Mouse (Mus musculus) heart, embryonic 11.5 days (tissue): ENCODE data around the gene Wfdc2. TPM values are rescaled to one million over a fixed set of nuclear protein-coding genes. Genes with fewer than 3 reads are reported as not detected.

Experiments
- polyA plus RNA-seq: library from polyadenylated mRNA; unstranded; fragments of >200 nt; fragmentation: Nextera tagmentation; extraction: Ambion mirVana; gene quantifications from 2 replicates; pipeline ENCODE4 v1.2.1, GENCODE M21; 2014

The Wfdc2 gene
- polyA plus RNA-seq, 1 experiment from 2014 or later = 10.3 TPM

Other genes with a start within 250 kb of the Wfdc2 start
- gene Svs6, start 245.7 kb upstream of the Wfdc2 start, polyA plus RNA-seq = not detected in 2 replicates
- gene Svs5, start 229.7 kb upstream of the Wfdc2 start, polyA plus RNA-seq = not detected in 2 replicates
- 0.39 and 0.97 TPM in 2 replicates for gene Slpi, start 173.3 kb upstream of the Wfdc2 start, polyA plus RNA-seq
- 0.06 and 0.19 TPM in 2 replicates for gene Rbpjl, start 159.3 kb upstream of the Wfdc2 start, polyA plus RNA-seq
- 0.34 and 0.77 TPM in 2 replicates for gene Matn4, start 157.3 kb upstream of the Wfdc2 start, polyA plus RNA-seq
- 33.9 and 34.6 TPM in 2 replicates for gene Sdc4, start 118.5 kb upstream of the Wfdc2 start, polyA plus RNA-seq
- 37.0 and 42.3 TPM in 2 replicates for gene Sys1, start 105.4 kb upstream of the Wfdc2 start, polyA plus RNA-seq
- gene Gm20458, start 101.4 kb upstream of the Wfdc2 start, polyA plus RNA-seq = 4.8 and 8.4 TPM in 2 replicates
- gene Trp53tg5, start 88.7 kb upstream of the Wfdc2 start, polyA plus RNA-seq = not detected in 2 replicates
- 16.5 and 21.9 TPM in 2 replicates for gene Dbndd2, start 76.3 kb upstream of the Wfdc2 start, polyA plus RNA-seq
- 63.0 and 66.0 TPM in 2 replicates for gene Pigt, start 64.9 kb upstream of the Wfdc2 start, polyA plus RNA-seq
- gene Spint3, start 11.0 kb downstream of the Wfdc2 start, polyA plus RNA-seq = not detected in 2 replicates
- not detected in 2 replicates for gene Wfdc6a, start 23.0 kb downstream of the Wfdc2 start, polyA plus RNA-seq
- not detected in 2 replicates for gene Eppin, start 31.2 kb downstream of the Wfdc2 start, polyA plus RNA-seq
- gene Wfdc6b, start 51.1 kb downstream of the Wfdc2 start, polyA plus RNA-seq = not detected in 2 replicates
- not detected in 2 replicates for gene Wfdc8, start 51.2 kb downstream of the Wfdc2 start, polyA plus RNA-seq
- gene Wfdc16, start 76.4 kb downstream of the Wfdc2 start, polyA plus RNA-seq = not detected in 2 replicates
- 0.53 TPM in 1 of 2 replicates, not detected in the other for gene Wfdc10, start 93.6 kb downstream of the Wfdc2 start, polyA plus RNA-seq
- not detected in 2 replicates for gene Wfdc9, start 94.2 kb downstream of the Wfdc2 start, polyA plus RNA-seq
- not detected in 2 replicates for gene Wfdc11, start 111.7 kb downstream of the Wfdc2 start, polyA plus RNA-seq
- not detected in 2 replicates for gene Wfdc13, start 122.7 kb downstream of the Wfdc2 start, polyA plus RNA-seq
- gene Spint4, start 136.1 kb downstream of the Wfdc2 start, polyA plus RNA-seq = not detected in 2 replicates
- not detected in 2 replicates for gene Spint5, start 152.9 kb downstream of the Wfdc2 start, polyA plus RNA-seq
- 0.19 TPM in 1 of 2 replicates, not detected in the other for gene Wfdc3, start 183.5 kb downstream of the Wfdc2 start, polyA plus RNA-seq
- gene Dnttip1, start 183.6 kb downstream of the Wfdc2 start, polyA plus RNA-seq = 52.6 and 57.3 TPM in 2 replicates
- gene Ube2c, start 207.5 kb downstream of the Wfdc2 start, polyA plus RNA-seq = 449 and 506 TPM in 2 replicates
- gene Tnnc2, start 217.6 kb downstream of the Wfdc2 start, polyA plus RNA-seq = 0.48 and 1.4 TPM in 2 replicates
- 25.1 and 27.2 TPM in 2 replicates for gene Snx21, start 223.4 kb downstream of the Wfdc2 start, polyA plus RNA-seq
- gene Acot8, start 242.5 kb downstream of the Wfdc2 start, polyA plus RNA-seq = 15.1 and 16.8 TPM in 2 replicates
- gene Zswim3, start 242.7 kb downstream of the Wfdc2 start, polyA plus RNA-seq = 7.2 and 7.4 TPM in 2 replicates